Mouse (Mus musculus) ES-E14 (cell line): ENCODE data around the gene Abhd5. TPM values are rescaled to one million over a fixed set of nuclear protein-coding genes. Genes with fewer than 3 reads are reported as not detected.

Experiments used
- DNase-seq: peaks from one replicate; pipeline ENCODE4 v3.0.0-alpha.2; 2013; ENCODE audit warnings: low read depth, low spot score
- H3K27ac ChIP-seq: 2 replicates; pipeline ENCODE4 v1.5.1; 2012; ENCODE audit warnings: low read depth, mild to moderate bottlenecking, low read length, moderate library complexity, mixed read lengths; ENCODE audit not compliant: poor library complexity, insufficient read depth, severe bottlenecking
- H3K36me3 ChIP-seq: 2 replicates; pipeline ENCODE4 v1.6.1; 2012; ENCODE audit warnings: mild to moderate bottlenecking, low read length, moderate library complexity, mixed read lengths; ENCODE audit not compliant: control insufficient read depth, poor library complexity, insufficient read depth, severe bottlenecking
- H3K4me1 ChIP-seq, 2 experiments: fragments of 150-350 bp in 1 of 2; sonication (generic) in 1 of 2; 2 replicates each; pipeline ENCODE4 v1.6.1; 2012; ENCODE audit warnings: low read length in 2 of 2, mild to moderate bottlenecking in 1 of 2, mixed read lengths in 1 of 2; ENCODE audit not compliant: control insufficient read depth in 2 of 2, insufficient read depth in 2 of 2, poor library complexity in 1 of 2
- H3K4me3 ChIP-seq, 2 experiments: fragments of 150-350 bp in 1 of 2; sonication (generic) in 1 of 2; 2 replicates each; pipeline ENCODE4 v1.5.1; 2012; ENCODE audit warnings: low read length in 2 of 2, low read depth in 1 of 2, mild to moderate bottlenecking in 1 of 2, mixed read lengths in 1 of 2; ENCODE audit not compliant: insufficient read depth in 1 of 2, poor library complexity in 1 of 2, severe bottlenecking in 1 of 2
- H3K9ac ChIP-seq: 2 replicates; pipeline ENCODE4 v1.6.1; 2012; ENCODE audit warnings: low read depth, mild to moderate bottlenecking, low read length, mixed read lengths; ENCODE audit not compliant: poor library complexity, insufficient read depth, severe bottlenecking
- H3K9me3 ChIP-seq: fragments of 150-350 bp; sonication (generic); 2 replicates; pipeline ENCODE4 v1.6.1; 2012; ENCODE audit warnings: low read depth, mild to moderate bottlenecking, low read length; ENCODE audit not compliant: control insufficient read depth, insufficient read depth
- CHD2 ChIP-seq: IDR thresholded peaks from 2 replicates; pipeline ENCODE4 v1.6.1; 2014; ENCODE audit warnings: mild to moderate bottlenecking, low read depth, low read length, inconsistent platforms
- HCFC1 ChIP-seq: IDR thresholded peaks from 2 replicates; pipeline ENCODE4 v1.6.1; 2012; ENCODE audit warnings: low read length, inconsistent platforms, borderline replicate concordance; ENCODE audit not compliant: insufficient read depth
- MAFK ChIP-seq: IDR thresholded peaks from 2 replicates; pipeline ENCODE4 v1.6.1; 2014; ENCODE audit warnings: mild to moderate bottlenecking, low read depth, low read length, inconsistent platforms; ENCODE audit not compliant: insufficient read depth
- ZC3H11A ChIP-seq: IDR thresholded peaks from 2 replicates; pipeline ENCODE4 v1.6.1; 2012; ENCODE audit warnings: low read depth, mild to moderate bottlenecking, inconsistent platforms, low read length, borderline replicate concordance
- ZNF384 ChIP-seq: IDR thresholded peaks from 2 replicates; pipeline ENCODE4 v1.6.1; 2012; ENCODE audit warnings: low read depth, low read length, inconsistent platforms
- in situ Hi-C, 2 experiments: fragments of 600-800 bp; cut with MboI; formaldehyde crosslinking; loops; one replicate each; pipeline ENCODE4 v1.15.1; 2025; ENCODE audit warnings: low sequenced_read_pairs in 2 of 2, inconsistent platforms in 1 of 2; ENCODE audit not compliant: unreplicated experiment in 2 of 2
- total RNA-seq: library from RNA; depleted of rRNA; stranded (reverse); fragments of 300-350 nt; gene quantifications from 2 replicates; pipeline ENCODE4 v1.2.3, GENCODE M21; 2012

Gene Abhd5
- total RNA-seq, 1 experiment, result 14.8 TPM

DNA sequence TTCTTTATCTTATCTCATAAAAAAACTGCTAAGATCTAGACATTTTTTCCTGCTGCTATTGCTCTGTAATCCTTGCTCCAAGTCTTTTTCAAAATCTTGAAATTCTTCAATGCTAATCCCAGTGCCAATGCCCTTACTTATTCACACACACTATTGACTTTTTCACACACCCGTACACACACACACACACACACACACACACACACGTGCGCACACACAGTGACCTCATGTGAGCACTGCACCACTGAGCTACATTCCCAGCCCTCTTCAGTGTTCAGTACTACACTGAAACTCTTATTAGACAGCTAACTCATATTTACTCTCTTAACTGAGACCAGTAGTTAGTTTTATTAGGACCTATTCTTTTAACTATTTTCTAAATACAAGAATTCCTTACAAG is 2.8 kb downstream of the Abhd5 start:
- in situ Hi-C loops, result no loop called here
- Histone ChIP-seq H3K9me3 (no peaks in the 10 kb centered on the region), H3K4me1 (peaks cover 0 to 4% of the 10 kb centered on the region in 2 experiments; a peak in 1 of 4 replicates), H3K9ac (no peak overlapping the region), H3K4me3 (no peak overlapping the region), H3K27ac (no peak overlapping the region), H3K36me3 (no peaks in the 10 kb centered on the region)
- no peak for TF ChIP-seq ZNF384
- no peak for TF ChIP-seq CHD2
- TF ChIP-seq ZC3H11A, result no peak
- TF ChIP-seq MAFK, result no peak
- TF ChIP-seq HCFC1, result no peak
- DNase-seq, result no peak

DNA sequence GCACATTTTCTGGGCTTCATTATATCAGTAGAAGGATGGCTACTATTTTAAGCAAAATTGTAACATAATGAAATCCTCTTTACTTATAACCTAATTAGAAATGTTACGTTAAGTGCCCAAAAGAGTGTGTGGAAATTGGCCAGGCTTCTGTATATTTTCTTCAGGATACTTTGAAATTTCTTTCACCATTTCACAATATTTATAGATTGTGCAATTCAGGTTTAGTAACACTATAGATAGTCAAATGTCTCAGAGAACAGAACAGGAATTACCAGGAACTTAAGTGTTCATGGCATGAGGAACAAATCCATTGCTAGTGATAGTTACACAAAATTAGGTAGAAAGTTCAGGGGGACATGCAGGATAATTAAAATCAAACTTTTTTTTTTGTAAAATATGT is 5.7 kb downstream of the Abhd5 start:
- H3K9ac ChIP-seq, result no peak overlapping the region
- no peak overlapping the region for H3K27ac ChIP-seq
- no peak for DNase-seq
- H3K9me3 ChIP-seq, result no peaks in the 10 kb centered on the region
- no peaks in the 10 kb centered on the region for H3K36me3 ChIP-seq
- peaks cover 0 to 4% of the 10 kb centered on the region in 2 experiments; a peak in 1 of 4 replicates for H3K4me1 ChIP-seq
- no peak overlapping the region for H3K4me3 ChIP-seq
- in situ Hi-C loops, result no loop called here
- TF ChIP-seq HCFC1, result no peak
- TF ChIP-seq MAFK, result no peak
- no peak for TF ChIP-seq CHD2
- no peak for TF ChIP-seq ZC3H11A
- no peak for TF ChIP-seq ZNF384

DNA sequence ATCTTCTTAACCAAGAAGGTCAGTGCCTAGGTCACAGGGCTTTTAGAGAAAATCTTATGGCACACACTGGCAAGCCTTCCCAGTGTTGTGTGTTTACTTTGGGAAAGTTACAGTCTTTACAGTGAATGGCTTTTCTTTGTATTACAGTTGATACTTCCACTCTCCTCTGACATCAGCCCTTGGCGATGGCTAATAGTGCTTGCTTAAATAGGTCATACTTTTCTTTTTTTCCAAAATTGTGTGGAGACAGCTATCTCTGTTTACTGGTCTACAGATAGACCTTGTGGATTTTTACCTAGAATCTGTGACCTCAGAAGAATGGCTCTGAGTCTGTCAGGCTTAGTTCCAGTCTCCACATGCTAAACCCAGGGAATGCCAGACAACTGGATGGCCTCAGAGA is 6.2 kb downstream of the Abhd5 start:
- Histone ChIP-seq H3K4me1 (no peaks in the 10 kb centered on the region; a peak in 1 of 4 replicates), H3K27ac (no peak overlapping the region)

DNA sequence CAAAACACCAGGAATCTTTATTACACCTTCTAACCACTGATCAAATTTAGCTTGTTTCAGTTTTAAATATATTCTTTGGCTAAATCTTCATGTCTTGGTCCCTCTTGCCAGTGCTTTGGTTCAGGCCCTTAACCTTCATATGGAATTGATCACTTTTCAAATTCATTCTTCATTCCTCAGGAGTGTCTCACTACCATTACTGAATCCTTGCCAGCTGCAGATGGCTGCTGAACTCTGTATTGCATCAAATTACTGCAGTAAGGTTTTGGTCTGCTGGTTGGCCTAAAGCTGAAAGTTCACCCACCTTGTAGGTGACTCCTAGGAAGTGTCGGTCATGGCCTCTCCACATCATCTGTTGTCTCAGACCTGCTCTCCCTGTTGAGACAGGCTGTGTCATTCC is 12.8 kb downstream of the Abhd5 start:
- in situ Hi-C loops, result no loop called here
- no peak overlapping the region for H3K27ac ChIP-seq
- H3K4me1 ChIP-seq, result no peaks in the 10 kb centered on the region
- no peaks in the 10 kb centered on the region for H3K9me3 ChIP-seq
- H3K4me3 ChIP-seq, result no peak overlapping the region
- no peak overlapping the region for H3K9ac ChIP-seq
- TF ChIP-seq MAFK, result no peak
- TF ChIP-seq ZNF384, result no peak
- no peak for TF ChIP-seq HCFC1
- TF ChIP-seq CHD2, result no peak
- no peak for TF ChIP-seq ZC3H11A
- DNase-seq, result no peak
- no peaks in the 10 kb centered on the region for H3K36me3 ChIP-seq

More for the DNA sequence above, 6.2 kb downstream of the Abhd5 start:
- Histone ChIP-seq H3K9me3 (no peaks in the 10 kb centered on the region), H3K4me3 (no peak overlapping the region), H3K36me3 (no peaks in the 10 kb centered on the region), H3K9ac (no peak overlapping the region)
- in situ Hi-C loops, result no loop called here
- TF ChIP-seq HCFC1 (no peak), MAFK (no peak), ZNF384 (no peak)
- no peak for DNase-seq

DNA sequence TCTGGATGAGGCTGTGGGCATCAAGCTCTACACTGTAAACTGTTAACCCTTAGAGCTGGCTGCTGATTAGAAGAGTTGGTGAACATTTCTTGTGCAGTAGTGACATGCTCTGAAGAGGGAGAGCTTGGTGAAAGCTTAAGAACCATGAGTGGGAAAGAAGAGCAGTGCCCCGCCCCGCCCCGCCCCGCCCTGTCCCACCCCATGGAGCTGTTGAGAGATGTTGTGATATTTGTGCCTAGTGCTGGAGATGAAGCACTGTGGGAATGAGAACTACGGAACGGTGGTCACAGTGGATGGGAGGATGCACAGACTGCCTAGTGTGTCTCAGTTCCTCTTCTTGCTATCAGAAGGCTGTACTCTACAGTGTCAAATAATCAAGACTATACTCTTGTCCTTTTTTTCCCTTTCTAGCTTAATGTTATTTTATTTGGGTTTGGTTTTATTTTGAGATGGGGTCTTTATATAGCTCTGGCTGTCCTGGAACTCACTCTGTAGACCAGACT is 18.9 kb downstream of the Abhd5 start:
- in situ Hi-C loops, result no loop called here
- no peak overlapping the region for H3K9ac ChIP-seq
- no peak overlapping the region for H3K27ac ChIP-seq
- DNase-seq, result no peak
- H3K4me3 ChIP-seq, result no peak overlapping the region
- no peaks in the 10 kb centered on the region for H3K36me3 ChIP-seq
- TF ChIP-seq HCFC1, result no peak
- no peak for TF ChIP-seq MAFK
- no peak for TF ChIP-seq CHD2
- TF ChIP-seq ZNF384, result no peak
- TF ChIP-seq ZC3H11A, result no peak
- no peaks in the 10 kb centered on the region for H3K4me1 ChIP-seq
- H3K9me3 ChIP-seq, result no peaks in the 10 kb centered on the region
